In the genomic region with DNA sequence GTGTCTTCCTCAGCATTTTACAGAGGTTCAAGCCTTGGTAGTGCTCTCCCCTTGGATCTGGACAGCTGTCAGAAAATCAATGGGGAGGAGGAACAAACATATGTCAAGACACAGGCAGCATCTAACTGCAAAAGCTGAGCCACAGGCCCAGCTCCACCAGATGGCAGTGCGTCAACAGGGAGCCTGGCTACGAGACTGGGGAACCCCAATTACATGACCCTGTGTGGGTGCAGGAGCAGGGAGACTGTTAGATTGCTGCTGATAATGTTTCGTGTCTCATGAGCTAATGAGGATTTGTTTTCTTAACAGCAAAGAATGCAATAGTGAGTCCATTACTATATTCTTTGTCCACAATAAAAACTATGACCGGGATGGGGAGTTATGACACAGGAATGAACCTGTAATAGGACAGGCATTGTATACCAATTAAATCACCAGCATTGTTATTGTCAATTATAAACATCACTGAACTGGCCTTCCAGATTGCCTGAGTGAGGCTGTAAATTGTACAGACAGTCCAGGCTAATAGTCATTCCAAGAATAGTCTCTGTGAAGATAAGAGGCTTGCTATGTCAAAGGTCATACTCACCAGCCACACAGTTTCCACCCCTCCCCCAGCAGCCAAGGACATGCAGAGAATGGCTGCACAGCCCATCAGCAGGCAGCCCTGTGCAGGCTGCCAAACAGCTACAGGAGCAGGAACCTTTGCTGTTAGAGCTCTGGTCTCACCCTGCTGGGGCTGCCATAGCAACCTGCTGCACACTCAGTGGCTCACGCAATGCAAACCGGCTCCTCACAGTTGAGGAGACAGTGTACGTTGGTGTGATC, we compare ENCODE assay signal across 8 mouse cellular contexts. TPM values are rescaled to one million over a fixed set of nuclear protein-coding genes. Genes with fewer than 3 reads are reported as not detected.
DNase-seq lines count a peak whose midpoint lies in the region; ATAC-seq and TF ChIP-seq lines count a peak whose summit lies in the region.

No protein-coding gene starts in this region.

- H3K27ac ChIP-seq in hindbrain, postnatal 0 days = peak overlapping the region; percentile 45; the same call in 1 of the 2 replicates
- no peak overlapping the region for H3K27ac ChIP-seq in lung, postnatal 0 days (ENCODE audit: low read length)

- TF ChIP-seq EP300 in lung, postnatal 0 days (IDR thresholded peaks at IDR 0.05) = no peak

- H3K27me3 ChIP-seq in hindbrain, postnatal 0 days (ENCODE audit: insufficient read depth, low read length) = no peaks in the 10 kb centered on the region
- no peaks in the 10 kb centered on the region for H3K27me3 ChIP-seq in lung, postnatal 0 days (replicated peaks; ENCODE audit: insufficient read depth, low read length)

- no peaks in the 10 kb centered on the region for H3K36me3 ChIP-seq in hindbrain, postnatal 0 days (ENCODE audit: insufficient read depth, low read length)
- H3K36me3 ChIP-seq in lung, postnatal 0 days (ENCODE audit: insufficient read depth, low read length) = no peaks in the 10 kb centered on the region

- peak; percentile 95 for TF ChIP-seq CTCF in hindbrain, postnatal 0 days (IDR thresholded peaks at IDR 0.05; ENCODE audit: low read depth)
- TF ChIP-seq CTCF in lung, postnatal 0 days (IDR thresholded peaks at IDR 0.05) = peak; percentile 92

- 4% methylated on average over 7 of the region's 7 CpGs for WGBS in hindbrain, postnatal 0 days
- 8% methylated on average over 7 of the region's 7 CpGs for WGBS in lung, postnatal 0 days

- peak overlapping the region; percentile 21; the same call in 1 of the 2 replicates for H3K4me2 ChIP-seq in hindbrain, postnatal 0 days (ENCODE audit: low read depth, low read length)
- no peak overlapping the region for H3K4me2 ChIP-seq in lung, postnatal 0 days (replicated peaks; ENCODE audit: low read depth, low read length)

- H3K4me3 ChIP-seq in hindbrain, postnatal 0 days (ENCODE audit: low read length) = no peak overlapping the region
- H3K4me3 ChIP-seq in lung, postnatal 0 days (ENCODE audit: low read depth, low read length) = no peak overlapping the region

- peak; percentile 94 for ATAC-seq in hindbrain, postnatal 0 days
- ATAC-seq in lung, postnatal 0 days = peak; percentile 70

- H3K9me3 ChIP-seq in hindbrain, postnatal 0 days (ENCODE audit: low read length) = no peaks in the 10 kb centered on the region
- H3K9me3 ChIP-seq in lung, postnatal 0 days (ENCODE audit: low read length) = no peaks in the 10 kb centered on the region

- H3K4me1 ChIP-seq in hindbrain, postnatal 0 days (ENCODE audit: insufficient read depth, low read length) = peaks cover 6% of the 10 kb centered on the region; the same call in 1 of the 2 replicates
- H3K4me1 ChIP-seq in lung, postnatal 0 days (ENCODE audit: insufficient read depth, low read depth, low read length) = no peaks in the 10 kb centered on the region

- peak; percentile 82 for DNase-seq in NIH3T3 (ENCODE audit: low read depth)
- peak; percentile 82 to 88 for DNase-seq in cerebellum, postnatal 10 days
- DNase-seq in frontal cortex, postnatal 25 days (ENCODE audit: low spot score in 2 of 2) = peak; percentile 56 to 67
- DNase-seq in hindbrain, postnatal 0 days (ENCODE audit: low spot score) = peak; percentile 86
- peak; percentile 56 to 70 for DNase-seq in layer of hippocampus, postnatal 25 days (ENCODE audit: extremely low spot score in 1 of 2, low spot score in 1 of 2)
- peak; percentile 41 for DNase-seq in lung, postnatal 0 days (ENCODE audit: low spot score)
- DNase-seq in retina, postnatal 1 day = peak; percentile 91
- DNase-seq in yolk sac, embryonic 10.5 days (ENCODE audit: low spot score) = peak; percentile 94

- 0 out of 2 replicates have a peak overlapping the region, but pooled peaks have one; percentile 10 for H3K9ac ChIP-seq in hindbrain, postnatal 0 days (replicated peaks; ENCODE audit: low read length)
- no peak overlapping the region for H3K9ac ChIP-seq in lung, postnatal 0 days (replicated peaks; ENCODE audit: low read depth)

RNA-seq across cellular contexts. Expression of a gene that starts 58.8 kb away (rescaled TPM):
- 1.0 and 2.9 TPM in 2 replicates for total RNA-seq in hindbrain, postnatal 0 days (2014; rRNA removed)
- polyA plus RNA-seq in hindbrain, postnatal 0 days (2015; fragmentation: Nextera tagmentation; extraction: Ambion mirVana) = 0.49 TPM in 2 replicates
- total RNA-seq in layer of hippocampus, postnatal 25 days (2021) = under 1 TPM; 0.73 to 0.84 TPM
- 0.37 and 0.39 TPM in 2 replicates for polyA plus RNA-seq in lung, postnatal 0 days (2015; fragmentation: Nextera tagmentation; extraction: Ambion mirVana)

Comparison
In these comparisons a context has a peak if more than half of its experiments do, and no peak if none do; other contexts are left out.
1. DNase-seq: peak in every context shown above with its lines; median percentile 94 in yolk sac, embryonic 10.5 days; 91 in retina, postnatal 1 day; 86 in hindbrain, postnatal 0 days; 85 in cerebellum, postnatal 10 days; 82 in NIH3T3; 63 in layer of hippocampus, postnatal 25 days; 62 in frontal cortex, postnatal 25 days; 41 in lung, postnatal 0 days.